Mouse (Mus musculus): Measurements from ENCODE around the gene Ear6. TPM values are rescaled to one million over a fixed set of nuclear protein-coding genes. Genes with fewer than 3 reads are reported as not detected.

Ear6 gene
- not detected in 4 replicates for total RNA-seq (2023; ENCODE audit: inconsistent age)

GRCm38 (mm10) chr14:51853399-51853798, at the start of gene Ear6:
Gene Ear6 (plus strand): TSS chr14:51853699.

DNA sequence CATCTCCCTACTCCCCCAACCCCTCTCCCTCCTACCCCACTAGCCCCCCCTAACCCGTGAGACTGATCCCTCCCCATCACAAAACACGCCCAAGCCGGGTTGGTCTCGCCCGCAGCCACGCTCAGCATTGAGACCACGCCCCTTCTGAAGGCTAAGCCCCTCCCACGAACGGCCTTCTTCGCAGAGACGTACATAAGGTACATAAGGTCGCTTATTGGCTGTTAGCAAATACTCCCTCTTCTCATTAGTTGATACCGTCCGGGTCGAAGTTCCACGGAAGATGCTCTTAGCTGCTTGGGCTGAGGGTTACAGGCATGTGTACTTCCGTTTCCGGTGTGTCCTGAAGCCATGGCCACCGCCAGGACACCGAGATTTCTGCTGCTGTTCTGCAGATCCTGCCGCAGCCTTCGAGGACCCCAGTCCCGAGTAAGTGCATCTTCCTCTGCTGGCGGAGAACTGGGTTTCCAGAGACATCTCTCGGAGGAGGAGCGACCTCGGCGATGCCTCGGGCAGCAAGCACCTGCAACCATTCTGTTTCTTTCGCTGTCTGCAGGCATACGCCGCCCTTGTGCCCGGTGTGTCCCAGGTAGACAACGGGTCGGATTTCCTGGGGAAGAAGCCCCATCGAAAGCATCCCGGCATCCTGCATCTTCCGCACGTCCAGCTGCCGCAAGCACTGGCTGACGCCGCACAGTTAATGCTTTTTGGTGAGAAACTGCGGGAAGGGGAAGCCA, 31.3 kb downstream of the Ear6 start, which contains the start of gene Mettl17:
Mettl17 (plus strand) TSS at position 245 of the 734 bp plus-strand sequence.

GRCm38 (mm10) chr14:51892191-51892939, 38.9 kb downstream of the Ear6 start, which contains the start of gene Slc39a2:
Gene Slc39a2 (plus strand): TSS chr14:51892889.

Other genes with a start within 250 kb of the Ear6 start
- gene Gm17078, start 242.4 kb upstream of the Ear6 start, total RNA-seq (2023; ENCODE audit: inconsistent age): not detected in 4 replicates
- not detected in 4 replicates for gene Gm4181, start 218.0 kb upstream of the Ear6 start, total RNA-seq (2023; ENCODE audit: inconsistent age)
- gene Gm17079, start 158.2 kb upstream of the Ear6 start, total RNA-seq (2023; ENCODE audit: inconsistent age): not detected in 4 replicates
- gene Gm5800, start 136.5 kb upstream of the Ear6 start, total RNA-seq (2023; ENCODE audit: inconsistent age): not detected in 4 replicates
- not detected in 4 replicates for gene Ang4, start 80.1 kb upstream of the Ear6 start, total RNA-seq (2023; ENCODE audit: inconsistent age)
- gene AY358078, start 53.7 kb upstream of the Ear6 start, total RNA-seq (2023; ENCODE audit: inconsistent age): not detected in 4 replicates
- gene Mettl17, start 31.1 kb downstream of the Ear6 start, total RNA-seq (2023; ENCODE audit: inconsistent age): 40.0 to 67.1 TPM (median 63.4 TPM) in 4 replicates
- 0.36 to 0.54 TPM (median 0.48 TPM) in 4 replicates for gene Slc39a2, start 39.2 kb downstream of the Ear6 start, total RNA-seq (2023; ENCODE audit: inconsistent age)
- gene Ndrg2, start 60.5 kb downstream of the Ear6 start, total RNA-seq (2023; ENCODE audit: inconsistent age): 0.24 to 1.2 TPM (median 0.61 TPM) in 3 of 4 replicates, not detected in the other
- gene Tppp2, start 64.7 kb downstream of the Ear6 start, total RNA-seq (2023; ENCODE audit: inconsistent age): not detected in 4 replicates
- not detected in 4 replicates for gene Rnase13, start 69.1 kb downstream of the Ear6 start, total RNA-seq (2023; ENCODE audit: inconsistent age)
- 0.48 to 1.3 TPM (median 0.71 TPM) in 3 of 4 replicates, not detected in the other for gene Arhgef40, start 131.0 kb downstream of the Ear6 start, total RNA-seq (2023; ENCODE audit: inconsistent age)
- 0.77 to 1.8 TPM (median 1.2 TPM) in 3 of 4 replicates, not detected in the other for gene Tmem253, start 162.0 kb downstream of the Ear6 start, total RNA-seq (2023; ENCODE audit: inconsistent age)
- 9.3 to 11.8 TPM (median 10.0 TPM) in 4 replicates for gene Zfp219, start 167.0 kb downstream of the Ear6 start, total RNA-seq (2023; ENCODE audit: inconsistent age)
- gene Olfr221, start 188.8 kb downstream of the Ear6 start, total RNA-seq (2023; ENCODE audit: inconsistent age): not detected in 4 replicates

All from B cell, adult (primary cell).